Mouse (Mus musculus): Measurements from ENCODE around the gene Adgrl1. TPM values are rescaled to one million over a fixed set of nuclear protein-coding genes. Genes with fewer than 3 reads are reported as not detected.
"Not testable (repeated sequence)": the region's sequence is repeated elsewhere in the genome, so short reads cannot be mapped to it uniquely, and the experiment has no call there.

Adgrl1 gene
- total RNA-seq, 2 experiments from 2014 or later, result 315 to 348 TPM

GRCm38 (mm10) chr8:83982449-83982848 is 82.5 kb downstream of the Adgrl1 start:
- no peak for DNase-seq (ENCODE audit: extremely low spot score in 1 of 2, low spot score in 1 of 2)

- not testable (repeated sequence) for DNase-seq (ENCODE audit: extremely low spot score in 1 of 2, low spot score in 1 of 2)
Observed at GRCm38 (mm10) chr8:83983222-83983621, 83.3 kb downstream of the Adgrl1 start.

GRCm38 (mm10) chr8:83989243-83989642 is 89.3 kb downstream of the Adgrl1 start:
- no peak for DNase-seq (ENCODE audit: extremely low spot score in 1 of 2, low spot score in 1 of 2)

- no peak for DNase-seq (ENCODE audit: extremely low spot score in 1 of 2, low spot score in 1 of 2)
Observed at GRCm38 (mm10) chr8:83990170-83990569, 90.3 kb downstream of the Adgrl1 start.

Small RNA genes within 50 kb of the gene (microRNA-seq; reads per million reads assigned to microRNA genes)
- gene Gm44330 (0 to 0.92 reads per million in 2 experiments), gene Gm44450 (0 to 0.40 reads per million in 2 experiments)

Other genes starting within 250 kb of the Adgrl1 start
- gene Gipc1, start 247.4 kb upstream of the Adgrl1 start, total RNA-seq (2021), result 10 to 100 TPM; 67.7 to 69.2 TPM
- gene Ptger1, start 233.4 kb upstream of the Adgrl1 start, total RNA-seq (2021), result 1 to 10 TPM; 1.3 to 1.6 TPM
- 10 to 100 TPM; 42.2 to 57.6 TPM for gene Pkn1, start 200.9 kb upstream of the Adgrl1 start, total RNA-seq (2021)
- 10 to 100 TPM; 14.4 to 17.2 TPM for gene Ddx39, start 184.9 kb upstream of the Adgrl1 start, total RNA-seq (2021)
- gene Adgre5, start 158.8 kb upstream of the Adgrl1 start, total RNA-seq (2021), result 10 to 100 TPM in 1 of 2 experiments, 1 to 10 TPM in 1; 7.4 to 11.0 TPM
- under 1 TPM; 0.49 to 0.54 TPM for gene Gm10644, start 55.1 kb downstream of the Adgrl1 start, total RNA-seq (2021)
- 1 to 10 TPM in 1 of 2 experiments, under 1 TPM in 1; 0.39 to 1.2 TPM for gene Asf1b, start 55.4 kb downstream of the Adgrl1 start, total RNA-seq (2021)
- gene Prkaca, start 72.9 kb downstream of the Adgrl1 start, total RNA-seq (2021), result 100 to 1,000 TPM; 257 to 273 TPM
- gene Samd1, start 97.6 kb downstream of the Adgrl1 start, total RNA-seq (2021), result 10 to 100 TPM; 44.2 to 45.4 TPM
- gene 1700067K01Rik, start 101.4 kb downstream of the Adgrl1 start, total RNA-seq (2021), result under 1 TPM; 0.20 to 0.33 TPM
- gene 2210011C24Rik, start 112.1 kb downstream of the Adgrl1 start, total RNA-seq (2021), result 1 to 10 TPM; 1.9 to 2.3 TPM
- 1 to 10 TPM; 2.7 to 2.9 TPM for gene Palm3, start 121.4 kb downstream of the Adgrl1 start, total RNA-seq (2021)
- 1 to 10 TPM; 2.0 to 2.4 TPM for gene Il27ra, start 142.5 kb downstream of the Adgrl1 start, total RNA-seq (2021)
- not detected for gene Rln3, start 144.9 kb downstream of the Adgrl1 start, total RNA-seq (2021)
- 1 to 10 TPM; 4.4 to 4.5 TPM for gene Gm10643, start 165.0 kb downstream of the Adgrl1 start, total RNA-seq (2021)
- 10 to 100 TPM; 19.8 to 24.1 TPM for gene Rfx1, start 166.7 kb downstream of the Adgrl1 start, total RNA-seq (2021)
- 10 to 100 TPM; 18.5 to 19.1 TPM for gene Dcaf15, start 204.7 kb downstream of the Adgrl1 start, total RNA-seq (2021)
- not detected for gene Podnl1, start 225.9 kb downstream of the Adgrl1 start, total RNA-seq (2021)
- gene Cc2d1a, start 247.8 kb downstream of the Adgrl1 start, total RNA-seq (2021), result 10 to 100 TPM; 52.6 to 54.0 TPM
- gene 4930432K21Rik, start 247.9 kb downstream of the Adgrl1 start, total RNA-seq (2021), result 1 to 10 TPM; 1.4 to 2.1 TPM

Data from layer of hippocampus, postnatal 25 days (tissue).